Mouse (Mus musculus): ENCODE measurements around the gene Rasl10b. TPM values are rescaled to one million over a fixed set of nuclear protein-coding genes. Genes with fewer than 3 reads are reported as not detected.

The Rasl10b gene
- polyA plus RNA-seq, 1 experiment from 2014 or later, result 0.88 TPM

- Histone ChIP-seq H3K9me3 (ENCODE audit: low read depth, low read length) (no peaks in the 10 kb centered on the region), H3K4me2 (no peak within 1 kb of the TSS), H3K9ac (no peak within 1 kb of the TSS), H3K4me1 (ENCODE audit: insufficient read depth) (no peaks in the 10 kb centered on the region), H3K27ac (ENCODE audit: low read depth) (no peak within 1 kb of the TSS), H3K27me3 (ENCODE audit: insufficient read depth, low read length) (peaks cover 24% of the 10 kb centered on the region; the same call in 1 of the 2 replicates), H3K36me3 (ENCODE audit: insufficient read depth) (no peaks in the 10 kb centered on the region), H3K4me3 (ENCODE audit: low read depth, low read length) (no peak within 1 kb of the TSS)
- TF ChIP-seq CTCF (IDR thresholded peaks at IDR 0.05; ENCODE audit: low read depth), result no peak
- 43% methylated on average over 5 of the region's 5 CpGs for WGBS
- DNase-seq, result no peak
- ATAC-seq (ENCODE audit: insufficient read depth), result no peak
Measured at GRCm38 (mm10) chr11:83429355-83429754, 20.4 kb downstream of the Rasl10b start, which contains the start of gene Gas2l2. TSS of gene Gas2l2 (minus strand) at chr11:83429455.

- DNase-seq (no peak), ATAC-seq (ENCODE audit: insufficient read depth) (no peak)
- Histone ChIP-seq H3K4me1 (ENCODE audit: insufficient read depth) (no peaks in the 10 kb centered on the region), H3K27ac (ENCODE audit: low read depth) (no peak overlapping the region), H3K27me3 (ENCODE audit: insufficient read depth, low read length) (peaks cover 11% of the 10 kb centered on the region; the same call in 1 of the 2 replicates), H3K9ac (no peak overlapping the region), H3K4me2 (no peak overlapping the region), H3K4me3 (ENCODE audit: low read depth, low read length) (no peak overlapping the region), H3K36me3 (ENCODE audit: insufficient read depth) (no peaks in the 10 kb centered on the region), H3K9me3 (ENCODE audit: low read depth, low read length) (no peaks in the 10 kb centered on the region)
- no peak for TF ChIP-seq CTCF (IDR thresholded peaks at IDR 0.05; ENCODE audit: low read depth)
- WGBS, result 70% methylated on average over 2 of the region's 2 CpGs
Measured at GRCm38 (mm10) chr11:83432533-83432932, 23.6 kb downstream of the Rasl10b start.

GRCm38 (mm10) chr11:83437377-83437776 lies 28.4 kb downstream of the Rasl10b start, which contains the start of gene 1700020L24Rik:
TSS of gene 1700020L24Rik (plus strand) at chr11:83437677.
- H3K9me3 ChIP-seq (ENCODE audit: low read depth, low read length), result no peaks in the 10 kb centered on the region
- H3K27ac ChIP-seq (ENCODE audit: low read depth), result no peak within 1 kb of the TSS
- no peak for TF ChIP-seq CTCF (IDR thresholded peaks at IDR 0.05; ENCODE audit: low read depth)
- no peak within 1 kb of the TSS for H3K9ac ChIP-seq
- 86% methylated on average over 1 of the region's 1 CpGs for WGBS
- ATAC-seq (ENCODE audit: insufficient read depth), result no peak
- no peak within 1 kb of the TSS for H3K4me3 ChIP-seq (ENCODE audit: low read depth, low read length)
- H3K27me3 ChIP-seq (ENCODE audit: insufficient read depth, low read length), result peaks cover 15% of the 10 kb centered on the region
- no peaks in the 10 kb centered on the region for H3K36me3 ChIP-seq (ENCODE audit: insufficient read depth)
- H3K4me2 ChIP-seq, result no peak within 1 kb of the TSS
- no peaks in the 10 kb centered on the region for H3K4me1 ChIP-seq (ENCODE audit: insufficient read depth)
- DNase-seq, result no peak

GRCm38 (mm10) chr11:83439426-83440060 lies 30.6 kb downstream of the Rasl10b start:
- ATAC-seq (ENCODE audit: insufficient read depth), result no peak
- H3K27ac ChIP-seq (ENCODE audit: low read depth), result no peak overlapping the region
- H3K4me3 ChIP-seq (ENCODE audit: low read depth, low read length), result peak overlapping the region; percentile 58; the same call in 1 of the 2 replicates
- no peaks in the 10 kb centered on the region for H3K9me3 ChIP-seq (ENCODE audit: low read depth, low read length)
- no peak for DNase-seq
- H3K4me2 ChIP-seq, result peak overlapping the region; percentile 90
- no peak for TF ChIP-seq CTCF (IDR thresholded peaks at IDR 0.05; ENCODE audit: low read depth)
- H3K4me1 ChIP-seq (ENCODE audit: insufficient read depth), result no peaks in the 10 kb centered on the region
- peaks cover 35% of the 10 kb centered on the region for H3K27me3 ChIP-seq (ENCODE audit: insufficient read depth, low read length)
- 27% methylated on average over 11 of the region's 11 CpGs for WGBS
- H3K9ac ChIP-seq, result no peak overlapping the region; the same call in 1 of the 2 replicates
- H3K36me3 ChIP-seq (ENCODE audit: insufficient read depth), result no peaks in the 10 kb centered on the region

GRCm38 (mm10) chr11:83440081-83441064 lies 31.4 kb downstream of the Rasl10b start:
- peak overlapping the region; percentile 90 for H3K4me2 ChIP-seq
- H3K9me3 ChIP-seq (ENCODE audit: low read depth, low read length), result no peaks in the 10 kb centered on the region
- TF ChIP-seq CTCF (IDR thresholded peaks at IDR 0.05; ENCODE audit: low read depth), result peak; percentile 99
- ATAC-seq (ENCODE audit: insufficient read depth), result peak; percentile 96
- H3K27me3 ChIP-seq (ENCODE audit: insufficient read depth, low read length), result peaks cover 43% of the 10 kb centered on the region
- peak overlapping the region; percentile 58 for H3K4me3 ChIP-seq (ENCODE audit: low read depth, low read length)
- peak overlapping the region; percentile 51 for H3K9ac ChIP-seq
- no peaks in the 10 kb centered on the region for H3K4me1 ChIP-seq (ENCODE audit: insufficient read depth)
- DNase-seq, result peak; percentile 98
- H3K27ac ChIP-seq (ENCODE audit: low read depth), result no peak overlapping the region
- WGBS, result under 1% methylated on average over 66 of the region's 75 CpGs
- no peaks in the 10 kb centered on the region for H3K36me3 ChIP-seq (ENCODE audit: insufficient read depth)

GRCm38 (mm10) chr11:83441235-83441634 lies 32.3 kb downstream of the Rasl10b start:
- H3K4me2 ChIP-seq, result peak overlapping the region; percentile 90; the same call in 1 of the 2 replicates
- H3K9me3 ChIP-seq (ENCODE audit: low read depth, low read length), result no peaks in the 10 kb centered on the region
- no peak overlapping the region for H3K4me3 ChIP-seq (ENCODE audit: low read depth, low read length)
- WGBS, result 47% methylated on average over 7 of the region's 7 CpGs
- H3K9ac ChIP-seq, result no peak overlapping the region
- H3K27ac ChIP-seq (ENCODE audit: low read depth), result no peak overlapping the region
- no peaks in the 10 kb centered on the region for H3K36me3 ChIP-seq (ENCODE audit: insufficient read depth)
- H3K4me1 ChIP-seq (ENCODE audit: insufficient read depth), result no peaks in the 10 kb centered on the region
- H3K27me3 ChIP-seq (ENCODE audit: insufficient read depth, low read length), result peaks cover 45% of the 10 kb centered on the region
- no peak for TF ChIP-seq CTCF (IDR thresholded peaks at IDR 0.05; ENCODE audit: low read depth)
- ATAC-seq (ENCODE audit: insufficient read depth) (no peak), DNase-seq (no peak)

Measured in lung, embryonic 14.5 days (tissue).